Mouse (Mus musculus) kidney, postnatal 25 days (tissue): Measurements from ENCODE around the gene Gps1.
A peak's percentile ranks its signal among the peaks of the same experiment; 100 is the strongest.

Experiments
- DNase-seq, 2 experiments: peaks; one replicate each; pipeline ENCODE4 v3.0.0; 2021; ENCODE audit warnings: mixed read lengths in 2 of 2

Gps1 gene

DNA sequence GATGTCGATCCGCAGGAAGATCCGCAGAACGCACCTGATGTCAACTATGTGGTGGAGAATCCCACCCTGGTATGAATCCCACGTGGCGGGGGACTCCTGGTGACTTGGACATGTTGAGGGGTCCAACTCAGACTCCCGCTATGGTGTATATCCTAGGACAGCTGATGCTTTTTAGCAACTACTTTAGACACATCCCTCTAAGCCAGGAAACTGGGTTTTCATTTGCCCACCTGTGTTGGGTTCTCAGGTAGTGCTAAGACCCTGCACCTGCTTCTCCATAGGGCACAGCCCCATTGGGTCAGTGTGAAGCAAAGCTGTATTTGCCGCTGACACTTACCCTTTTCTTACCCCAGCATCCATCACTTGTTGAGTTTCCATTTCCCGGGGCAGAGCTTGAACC lies 1.1 kb downstream of the Gps1 start:
- DNase-seq, result peak in 1 of 2 experiments; percentile 24

- peak; percentile 25 to 73 for DNase-seq
Observed at GRCm38 (mm10) chr11:120788460-120788859, 4.4 kb downstream of the Gps1 start.

DNA sequence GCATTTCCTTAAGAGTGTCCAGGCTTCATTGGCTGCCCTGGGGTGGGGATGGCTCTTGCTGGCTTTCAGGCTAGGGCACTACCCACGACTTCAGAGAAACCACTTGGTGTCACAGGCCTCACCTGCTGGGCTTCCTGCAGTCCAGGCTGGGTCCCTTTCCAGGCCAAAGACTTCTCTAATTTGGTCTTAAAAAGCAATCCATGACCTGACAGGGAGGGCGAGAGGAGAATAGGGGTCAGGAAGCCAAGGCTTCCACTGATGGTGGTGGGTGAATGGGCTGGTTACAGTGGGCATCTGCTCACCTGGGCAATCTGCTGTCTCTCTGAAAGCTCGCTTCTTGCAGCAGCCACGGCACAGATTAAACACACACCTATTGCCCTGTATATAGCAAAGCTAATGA lies 5.3 kb downstream of the Gps1 start:
- DNase-seq, result peak in 1 of 2 experiments; percentile 33

GRCm38 (mm10) chr11:120789810-120790209 lies 5.7 kb downstream of the Gps1 start:
- peak in 1 of 2 experiments; percentile 24 for DNase-seq

GRCm38 (mm10) chr11:120792652-120793051 lies 8.6 kb downstream of the Gps1 start:
- DNase-seq, result no peak

- peak; percentile 96 to 97 for DNase-seq
Observed at GRCm38 (mm10) chr11:120795756-120796613, 11.9 kb downstream of the Gps1 start, which contains the start of gene Dus1l. TSS of gene Dus1l (minus strand) at chr11:120796403.

GRCm38 (mm10) chr11:120796614-120796946 lies 12.5 kb downstream of the Gps1 start:
- no peak for DNase-seq

DNA sequence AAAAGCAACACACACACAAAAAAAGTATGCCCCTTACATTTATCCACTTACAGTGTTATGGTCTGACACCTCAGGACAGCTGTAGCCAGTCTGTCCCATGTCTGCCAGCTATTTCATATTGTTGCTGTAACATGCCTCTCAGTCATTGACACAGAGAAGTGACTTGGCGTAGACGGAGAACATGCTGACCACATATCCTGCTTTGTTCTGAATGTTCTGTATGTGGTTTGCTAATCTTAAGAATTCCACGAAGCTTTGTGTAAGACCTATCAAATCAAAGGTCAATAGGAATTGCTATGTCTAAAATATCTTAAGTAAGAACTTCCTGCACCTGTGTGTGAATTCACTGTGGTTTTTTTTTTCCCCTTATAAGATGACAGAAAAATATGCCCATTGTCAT lies 14.2 kb downstream of the Gps1 start:
- DNase-seq, result no peak

GRCm38 (mm10) chr11:120799316-120799890 lies 15.3 kb downstream of the Gps1 start:
- no peak for DNase-seq

DNA sequence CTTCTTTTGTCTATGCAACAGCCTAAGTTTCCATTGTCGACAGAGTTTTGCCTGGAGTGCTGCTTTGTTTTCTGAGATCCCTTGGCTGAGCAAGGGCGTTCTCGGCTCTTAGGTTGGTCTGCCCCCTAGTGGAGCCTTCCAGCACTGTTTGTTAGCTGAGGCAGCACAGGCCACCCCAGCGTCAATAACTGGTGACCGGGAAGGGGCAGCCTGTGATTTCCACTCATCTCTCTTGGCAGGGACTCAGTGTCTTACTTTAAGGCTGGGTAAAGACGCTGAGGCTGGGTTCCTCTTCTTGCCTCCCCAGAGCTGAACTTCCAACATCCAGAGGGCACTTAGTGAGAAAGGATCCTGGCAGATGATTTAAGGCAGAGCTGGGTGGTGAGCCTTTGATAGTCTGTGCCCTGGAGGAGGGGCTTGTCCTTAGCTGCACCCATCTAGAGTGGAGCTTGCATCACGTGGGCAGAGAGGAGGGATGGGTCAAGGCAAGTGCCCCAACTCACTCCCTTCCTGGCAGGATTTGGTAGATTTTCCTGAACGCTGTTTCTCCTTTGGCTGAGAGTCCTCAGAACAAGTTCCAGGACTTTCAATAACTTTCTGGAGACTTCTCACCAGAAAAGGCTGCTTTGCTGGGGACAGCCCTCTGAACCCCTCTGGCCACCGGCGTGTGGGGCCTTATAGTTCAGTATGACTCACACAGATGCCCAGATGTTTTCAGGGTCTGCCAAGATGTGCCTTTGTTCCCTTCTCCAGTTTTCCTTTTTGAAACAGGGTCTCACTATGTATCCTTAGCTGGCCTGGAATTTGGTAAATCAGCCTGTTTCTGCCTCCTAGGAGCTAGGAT lies 16.2 kb downstream of the Gps1 start:
- DNase-seq, result peak; percentile 91 to 97

GRCm38 (mm10) chr11:120804274-120804673 lies 20.2 kb downstream of the Gps1 start:
- no peak for DNase-seq

GRCm38 (mm10) chr11:120804769-120805168 lies 20.7 kb downstream of the Gps1 start:
- DNase-seq, result no peak

GRCm38 (mm10) chr11:120805375-120806298 lies 21.6 kb downstream of the Gps1 start:
- DNase-seq, result no peak

GRCm38 (mm10) chr11:120808010-120808409 lies 23.9 kb downstream of the Gps1 start:
- DNase-seq, result no peak

DNA sequence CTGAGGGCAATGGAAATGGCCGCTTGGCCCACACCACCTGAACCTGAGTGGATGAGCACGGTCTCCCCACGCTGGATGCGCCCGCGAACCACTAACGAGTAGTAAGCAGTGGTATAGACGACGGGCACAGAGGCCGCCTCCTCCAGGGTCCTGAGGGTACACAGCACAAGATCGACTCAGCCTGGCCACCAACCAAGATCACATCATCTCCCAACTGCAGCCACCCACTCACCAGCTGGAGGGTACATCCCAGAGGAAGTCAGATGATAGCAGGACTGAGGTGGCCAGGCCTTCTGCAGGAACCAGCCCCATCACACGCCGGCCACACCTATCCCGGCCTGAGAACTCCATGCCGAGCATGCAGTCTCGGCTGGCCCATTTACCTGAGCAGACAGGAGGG lies 28.0 kb downstream of the Gps1 start:
- no peak for DNase-seq

- DNase-seq, result no peak
Observed at GRCm38 (mm10) chr11:120817358-120817757, 33.3 kb downstream of the Gps1 start.

DNA sequence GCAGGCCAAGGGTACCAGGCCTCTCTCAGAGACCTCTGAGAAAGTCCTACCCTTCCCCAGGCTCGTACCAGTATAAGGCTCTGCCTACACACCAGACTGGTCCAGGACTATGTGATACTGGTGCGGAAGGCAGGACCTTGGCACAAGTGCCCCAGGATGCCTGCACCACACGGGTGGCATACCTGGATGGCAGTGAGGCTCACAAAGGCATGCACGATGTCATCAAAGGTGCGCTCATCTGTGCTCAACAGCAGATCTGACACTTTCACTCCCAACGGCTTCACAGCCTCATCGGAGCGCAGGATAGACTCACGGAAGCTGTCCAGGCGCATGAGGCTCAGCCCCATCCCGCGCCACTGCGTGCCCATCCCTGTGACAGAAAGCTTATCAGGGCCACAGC lies 34.2 kb downstream of the Gps1 start:
- peak in 1 of 2 experiments; percentile 31 for DNase-seq

GRCm38 (mm10) chr11:120819556-120819955 lies 35.5 kb downstream of the Gps1 start:
- no peak for DNase-seq

- peak in 1 of 2 experiments; percentile 40 for DNase-seq
Observed at GRCm38 (mm10) chr11:120820546-120820945, 36.5 kb downstream of the Gps1 start.

DNA sequence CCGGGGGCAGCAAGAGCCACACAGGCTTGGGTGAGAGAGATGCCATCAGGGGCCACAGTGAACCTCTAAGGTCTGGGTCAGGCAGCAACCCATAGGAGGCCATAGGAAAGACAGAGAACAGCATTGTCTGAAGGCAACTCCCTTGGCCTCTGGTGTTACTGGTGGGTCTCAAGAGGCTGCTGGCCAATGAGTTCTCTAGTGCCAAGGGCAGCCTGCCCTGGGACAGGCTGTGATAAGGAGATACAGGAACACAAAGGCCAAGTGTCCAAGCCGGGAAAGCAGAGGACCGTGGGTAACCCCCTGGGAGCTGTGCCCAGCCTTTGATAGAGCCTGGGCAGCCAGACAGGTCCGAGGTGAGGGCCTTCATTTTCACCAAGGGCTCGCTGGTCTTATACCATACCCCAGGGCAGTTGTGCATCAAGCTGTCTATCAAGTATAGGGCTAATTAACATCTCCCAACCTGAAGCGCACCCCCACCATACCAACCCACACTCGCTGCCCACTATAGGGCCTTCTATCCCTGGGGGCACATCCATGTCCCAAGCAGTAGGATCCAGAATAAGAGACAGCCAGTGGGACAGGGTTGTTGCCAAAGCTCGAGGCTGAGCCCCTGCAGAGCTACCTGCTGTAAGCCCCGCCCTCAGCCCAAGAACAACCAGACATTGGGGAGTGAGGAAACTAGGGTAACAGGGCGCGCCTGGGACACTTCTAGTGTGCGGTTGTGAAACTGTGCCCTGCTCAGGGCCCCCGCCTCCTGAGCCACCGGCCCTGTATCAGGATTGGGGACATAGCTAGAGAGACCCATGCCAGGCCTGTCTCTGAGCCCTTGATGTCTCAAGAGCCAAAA lies 37.2 kb downstream of the Gps1 start:
- peak in 1 of 2 experiments; percentile 36 for DNase-seq

GRCm38 (mm10) chr11:120822321-120822720 lies 38.2 kb downstream of the Gps1 start:
- DNase-seq, result no peak
